Mouse (Mus musculus) fibroblast of lung, adult 2 months (primary cell): ENCODE data around the gene Hoxb3.

ENCODE experiments used
- DNase-seq: peaks from one replicate; pipeline ENCODE4 v3.0.0-alpha.2; 2011; ENCODE audit warnings: low read depth

The Hoxb3 gene

DNA sequence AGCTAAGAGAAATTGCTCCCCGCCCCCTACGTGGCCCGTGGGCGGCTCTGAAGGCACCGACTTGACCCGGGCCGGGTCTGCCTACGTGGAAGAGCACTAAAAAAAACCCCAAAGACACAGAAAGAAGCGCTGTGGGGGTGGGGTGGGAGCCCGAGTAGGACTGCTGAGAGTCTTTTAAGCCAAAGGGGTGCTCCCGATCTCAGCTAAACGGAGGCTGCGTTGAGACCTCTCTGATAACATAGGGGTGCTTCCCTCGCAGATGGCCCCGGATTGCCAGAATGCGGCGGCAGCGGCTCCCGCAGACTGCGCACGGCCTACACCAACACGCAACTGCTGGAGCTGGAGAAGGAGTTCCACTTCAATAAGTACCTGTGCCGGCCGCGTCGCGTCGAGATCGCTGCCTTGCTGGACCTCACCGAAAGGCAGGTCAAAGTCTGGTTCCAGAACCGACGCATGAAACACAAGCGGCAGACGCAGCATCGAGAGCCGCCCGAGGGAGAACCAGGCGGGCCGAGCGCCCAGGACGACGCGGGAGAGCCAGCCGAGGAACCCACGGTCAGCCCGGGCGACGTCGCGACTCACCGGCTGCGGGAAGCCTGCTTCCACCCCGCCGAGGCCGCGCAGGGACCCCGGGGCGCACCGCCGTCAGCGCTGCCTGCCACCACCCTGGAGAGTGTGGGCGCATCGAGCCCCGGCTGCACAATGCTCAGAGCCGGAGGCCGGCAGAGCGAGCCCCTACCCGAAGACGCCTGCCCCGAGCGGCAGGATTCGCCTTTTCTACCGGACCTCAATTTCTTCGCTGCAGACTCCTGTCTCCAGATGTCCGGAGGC is 29.8 kb downstream of the Hoxb3 start:
- no peak for DNase-seq

GRCm38 (mm10) chr11:96353522-96353841 is 30.4 kb downstream of the Hoxb3 start:
- DNase-seq: no peak

DNA sequence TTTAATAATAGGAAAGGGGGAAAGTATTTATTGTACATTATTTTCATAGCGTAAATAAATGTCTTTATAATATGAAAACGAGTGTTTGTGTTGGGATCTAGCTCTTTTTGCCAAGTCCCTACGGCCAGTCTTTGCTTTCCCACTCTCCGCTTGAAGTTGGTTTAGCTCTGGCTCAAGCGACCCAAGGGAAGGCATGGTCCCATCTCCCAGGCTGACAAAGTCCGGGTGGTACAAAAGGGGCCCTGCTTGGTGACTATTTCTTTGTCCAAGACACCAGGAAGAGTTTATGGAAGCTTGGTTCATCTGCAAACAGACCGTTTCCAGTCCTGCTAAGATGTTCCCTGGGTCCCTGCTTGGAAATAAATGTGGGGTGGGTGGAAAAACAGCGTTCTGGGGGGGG is 30.8 kb downstream of the Hoxb3 start:
- DNase-seq: no peak

GRCm38 (mm10) chr11:96354376-96354775 is 31.2 kb downstream of the Hoxb3 start:
- no peak for DNase-seq

DNA sequence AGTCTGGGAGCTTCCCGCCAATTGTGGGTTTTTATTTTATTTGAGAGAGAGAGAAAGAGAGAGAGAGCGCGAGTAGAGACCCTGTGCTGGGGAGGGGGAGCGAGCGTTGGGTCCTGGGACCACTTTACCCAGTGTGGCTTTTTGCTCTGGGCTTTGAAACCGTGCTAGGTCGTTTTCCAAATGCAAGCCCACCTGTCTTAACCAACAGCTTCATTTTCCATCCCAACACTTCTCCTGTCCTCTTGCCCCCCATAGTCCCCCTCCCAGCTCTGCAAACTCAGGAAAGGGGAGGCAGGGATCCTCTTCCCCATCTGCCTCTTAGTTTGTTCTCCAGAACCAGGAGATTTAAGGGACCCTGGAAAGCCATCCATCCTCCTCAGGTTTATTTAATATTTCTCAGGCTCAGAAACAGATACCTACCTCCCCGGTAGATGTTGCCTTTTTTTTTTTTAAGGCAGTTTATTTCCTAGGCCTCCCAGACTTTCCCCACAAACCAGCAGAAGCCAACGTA is 31.7 kb downstream of the Hoxb3 start:
- no peak for DNase-seq

- no peak for DNase-seq
These were observed 40.7 kb downstream of the Hoxb3 start for GRCm38 (mm10) chr11:96363807-96364206.

- DNase-seq: no peak
These were observed 42.4 kb downstream of the Hoxb3 start, which contains the start of gene Hoxb1 for GRCm38 (mm10) chr11:96365441-96366091. TSS of gene Hoxb1 (plus strand) at chr11:96365752.

GRCm38 (mm10) chr11:96366092-96367041 is 43.2 kb downstream of the Hoxb3 start:
- no peak for DNase-seq

DNA sequence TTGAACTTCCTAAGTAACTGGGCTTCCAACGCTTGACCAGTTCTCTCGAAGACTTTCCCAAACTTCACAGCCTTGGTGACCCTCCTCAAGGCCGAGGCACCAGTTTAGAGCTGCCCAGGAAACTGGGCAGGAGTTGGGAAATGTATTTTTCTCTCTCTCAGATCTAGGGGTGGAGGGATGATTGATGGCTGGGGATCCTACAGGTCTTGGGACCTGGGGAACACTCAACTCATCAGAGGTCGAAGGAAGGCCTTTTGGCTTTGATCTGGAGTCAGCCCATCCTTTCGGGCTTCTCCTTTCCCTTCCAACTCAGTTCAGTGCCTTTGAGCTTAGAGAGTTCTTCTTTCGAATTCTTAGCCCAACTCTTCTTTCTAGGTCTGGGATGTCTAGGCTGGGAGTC is 44.0 kb downstream of the Hoxb3 start:
- DNase-seq: no peak

- DNase-seq: no peak
These were observed 45.6 kb downstream of the Hoxb3 start for GRCm38 (mm10) chr11:96368686-96369085.

DNA sequence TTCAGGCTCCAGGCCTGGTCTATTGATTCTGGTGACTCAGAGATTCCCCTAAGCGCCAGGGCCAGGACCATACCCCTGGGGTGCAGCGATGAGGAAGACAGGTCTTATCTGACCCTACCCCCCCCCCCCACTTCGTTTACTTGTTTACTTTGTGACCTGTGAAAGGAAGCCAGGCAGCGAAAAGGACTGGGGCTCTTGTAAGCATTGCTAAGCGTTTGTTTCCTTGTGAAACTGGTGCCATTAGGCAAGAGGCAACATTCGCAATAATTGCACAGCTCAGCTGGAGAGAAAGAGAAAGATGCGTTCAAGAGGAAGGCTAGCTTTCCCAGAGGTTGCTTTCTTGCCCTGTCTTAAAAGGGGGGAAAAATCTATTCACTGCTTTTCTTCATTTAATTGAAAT is 46.0 kb downstream of the Hoxb3 start:
- DNase-seq: no peak

GRCm38 (mm10) chr11:96371726-96372125 is 48.6 kb downstream of the Hoxb3 start:
- no peak for DNase-seq

- DNase-seq: no peak
These were observed 49.4 kb downstream of the Hoxb3 start for GRCm38 (mm10) chr11:96372519-96372918.

DNA sequence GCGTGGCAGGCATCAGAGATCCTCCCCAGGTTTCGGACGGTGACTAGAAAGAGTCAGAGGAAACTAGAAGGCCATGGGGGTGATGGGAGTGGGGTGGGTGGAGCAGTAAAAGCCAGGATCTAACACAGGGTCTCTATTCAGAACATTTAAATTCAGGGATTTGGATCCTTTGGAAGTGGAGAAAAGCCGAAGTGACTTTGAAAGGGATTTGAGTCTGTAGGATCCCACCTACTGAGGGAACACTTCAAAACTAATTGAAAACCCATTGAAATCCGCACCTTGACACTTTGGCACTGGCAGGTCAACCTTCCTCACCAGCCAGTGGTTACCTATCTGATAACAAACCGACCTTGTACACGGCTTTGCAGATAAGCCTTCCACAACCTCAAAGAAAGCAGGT is 51.7 kb downstream of the Hoxb3 start:
- no peak for DNase-seq

- DNase-seq: no peak
These were observed 60.3 kb downstream of the Hoxb3 start for GRCm38 (mm10) chr11:96383381-96383780.

GRCm38 (mm10) chr11:96387635-96388034 is 64.5 kb downstream of the Hoxb3 start:
- DNase-seq: no peak

DNA sequence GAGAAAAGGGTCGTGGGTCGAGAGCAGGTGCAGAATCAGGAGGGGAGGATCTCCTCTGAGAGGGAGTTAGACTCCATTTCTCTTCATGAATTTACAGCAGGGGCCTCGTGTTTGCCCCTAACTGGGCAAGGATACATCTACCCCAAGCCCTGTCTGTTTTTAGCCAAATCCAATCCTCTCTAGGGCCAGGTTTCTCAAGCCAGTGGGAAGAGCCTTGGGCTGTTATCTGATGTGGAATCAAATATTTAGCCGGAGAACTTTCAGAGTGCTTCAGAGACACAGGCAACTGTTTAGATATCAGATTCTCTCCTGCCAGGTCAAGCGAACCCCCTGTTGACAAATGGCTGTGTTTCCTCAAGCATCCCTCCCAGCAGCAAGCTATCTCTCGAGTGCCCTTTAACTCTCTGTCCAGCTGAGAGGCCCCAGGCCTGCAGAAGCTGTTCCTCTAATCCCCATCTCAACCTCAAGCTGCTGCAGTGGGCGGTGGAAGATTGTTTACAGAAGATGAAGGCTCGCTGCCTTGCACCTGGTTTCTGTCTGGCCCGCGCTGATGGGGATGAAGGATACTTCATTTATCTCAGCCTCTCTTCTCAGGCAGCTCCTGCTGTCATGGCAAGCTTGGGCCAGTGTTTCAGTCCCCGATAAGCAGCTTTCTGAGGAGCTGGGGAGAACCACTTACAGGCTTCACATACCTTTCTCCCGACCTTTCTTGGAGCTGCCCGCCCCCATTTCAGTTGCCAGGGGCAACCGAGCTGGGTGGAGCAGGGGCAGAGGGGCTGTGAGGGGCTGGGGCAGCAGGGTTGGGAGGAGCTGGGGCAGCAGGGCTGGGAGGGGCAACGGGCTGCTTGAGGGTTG is 73.9 kb downstream of the Hoxb3 start:
- no peak for DNase-seq
